Mouse (Mus musculus) gastrocnemius, adult 2 months (tissue): ENCODE measurements around the gene Hrc. TPM values are rescaled to one million over a fixed set of nuclear protein-coding genes. Genes with fewer than 3 reads are reported as not detected.
"Not testable (repeated sequence)": the region's sequence is repeated elsewhere in the genome, so short reads cannot be mapped to it uniquely, and the experiment has no call there.

ENCODE experiments used
- DNase-seq: peaks from one replicate; pipeline ENCODE4 v3.0.0; 2022
- H3K27ac ChIP-seq: fragments of 200-600 bp; 2 replicates; pipeline ENCODE4 v1.8.1; 2022; ENCODE audit warnings: mild to moderate bottlenecking
- H3K4me3 ChIP-seq: fragments of 200-600 bp; 2 replicates; pipeline ENCODE4 v1.8.1; 2022; ENCODE audit warnings: mild to moderate bottlenecking, moderate library complexity
- CTCF ChIP-seq: fragments of 200-600 bp; IDR thresholded peaks from 2 replicates; pipeline ENCODE4 v1.8.1; 2022; ENCODE audit warnings: antibody characterized with exemption, mild to moderate bottlenecking, moderate library complexity
- intact Hi-C: fragments of 180-260 bp; cut with DNase I; formaldehyde crosslinking; loops from one replicate; pipeline ENCODE4 v1.15.1; 2025
- total RNA-seq, 2 experiments: library from RNA; stranded (reverse); gene quantifications; 2 replicates each; pipeline ENCODE4 v1.2.3; 2021

The Hrc gene
- total RNA-seq, 2 experiments from 2014 or later: 818 to 1,018 TPM

DNA sequence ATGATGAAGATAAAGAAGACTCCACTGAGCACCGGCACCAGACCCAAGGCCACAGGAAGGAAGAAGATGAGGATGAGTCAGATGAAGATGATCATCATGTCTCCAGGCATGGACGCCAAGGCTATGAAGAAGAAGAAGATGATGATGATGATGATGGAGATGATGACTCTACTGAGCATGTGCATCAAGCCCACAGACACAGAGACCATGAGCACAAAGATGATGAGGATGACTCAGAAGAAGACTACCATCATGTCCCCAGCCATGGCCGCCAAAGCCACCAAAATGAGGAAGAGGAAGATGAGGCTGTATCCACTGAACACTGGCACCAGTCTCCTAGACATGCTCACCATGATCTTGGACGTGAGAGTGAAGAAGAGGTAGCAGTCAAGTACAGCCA is 1.2 kb downstream of the Hrc start:
- intact Hi-C loops: no loop called here
- H3K27ac ChIP-seq: peak overlapping the region; percentile 99
- DNase-seq: no peak
- peak overlapping the region; percentile 90 for H3K4me3 ChIP-seq
- no peak for TF ChIP-seq CTCF

DNA sequence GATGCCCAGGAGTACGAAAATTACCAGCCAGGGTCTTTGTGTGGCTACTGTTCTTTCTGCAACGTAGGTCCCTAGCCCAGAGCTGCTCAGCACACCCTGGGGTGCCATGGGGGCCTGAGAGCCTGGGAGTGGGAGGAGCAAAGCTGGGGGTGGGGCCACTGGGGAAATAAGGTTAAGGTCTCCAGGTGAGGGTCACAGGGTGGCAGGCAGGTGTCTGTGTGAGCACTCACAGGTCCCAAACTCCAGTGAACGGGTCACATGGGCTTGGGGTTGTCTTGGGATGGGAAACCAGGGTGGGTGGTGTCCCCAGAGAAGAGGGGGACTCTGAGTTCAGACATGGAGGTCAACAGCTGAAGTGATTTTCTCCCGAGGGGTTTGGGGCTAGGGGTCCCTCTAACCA is 2.4 kb downstream of the Hrc start:
- no peak for TF ChIP-seq CTCF
- no peak for DNase-seq
- Histone ChIP-seq H3K27ac (peak overlapping the region; percentile 99), H3K4me3 (peak overlapping the region; percentile 90)
- intact Hi-C loops: no loop called here

DNA sequence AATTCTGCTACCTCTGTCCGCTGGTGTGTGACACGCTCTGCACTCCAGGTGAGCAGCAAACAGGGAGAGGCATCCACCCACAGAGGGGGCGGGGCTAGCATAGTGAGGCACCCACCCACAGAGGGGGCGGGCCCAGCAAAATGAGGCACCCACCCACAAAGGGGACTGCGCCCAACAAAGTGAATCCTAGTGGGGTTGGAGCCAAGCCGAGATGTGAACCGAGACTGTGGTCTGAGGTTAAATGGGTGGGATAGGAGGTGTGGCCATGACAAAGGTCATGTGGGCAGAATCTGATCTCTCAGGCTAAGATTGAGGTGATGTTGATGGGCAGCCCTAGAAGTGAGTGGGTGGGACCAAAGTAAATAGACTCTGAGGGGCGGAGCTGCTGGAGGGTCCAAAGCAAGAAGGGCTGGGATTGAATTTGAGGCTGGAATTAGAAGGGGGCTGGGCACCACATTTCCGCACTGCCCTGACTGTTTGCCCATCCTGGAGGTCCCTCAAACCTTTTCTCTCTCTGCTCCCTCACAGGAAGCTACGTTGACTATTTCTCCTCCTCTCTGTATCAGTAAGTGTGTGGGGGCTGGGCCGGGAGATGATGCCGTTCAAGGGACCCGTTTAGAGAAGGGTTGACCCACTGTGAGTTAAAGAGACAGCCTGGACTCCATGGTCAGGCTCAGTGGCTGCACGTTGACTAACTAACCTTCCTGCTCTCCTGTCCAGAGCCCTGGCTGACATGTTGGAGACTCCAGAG is 3.2 kb downstream of the Hrc start:
- H3K4me3 ChIP-seq: peak overlapping the region; percentile 90
- TF ChIP-seq CTCF: no peak

DNA sequence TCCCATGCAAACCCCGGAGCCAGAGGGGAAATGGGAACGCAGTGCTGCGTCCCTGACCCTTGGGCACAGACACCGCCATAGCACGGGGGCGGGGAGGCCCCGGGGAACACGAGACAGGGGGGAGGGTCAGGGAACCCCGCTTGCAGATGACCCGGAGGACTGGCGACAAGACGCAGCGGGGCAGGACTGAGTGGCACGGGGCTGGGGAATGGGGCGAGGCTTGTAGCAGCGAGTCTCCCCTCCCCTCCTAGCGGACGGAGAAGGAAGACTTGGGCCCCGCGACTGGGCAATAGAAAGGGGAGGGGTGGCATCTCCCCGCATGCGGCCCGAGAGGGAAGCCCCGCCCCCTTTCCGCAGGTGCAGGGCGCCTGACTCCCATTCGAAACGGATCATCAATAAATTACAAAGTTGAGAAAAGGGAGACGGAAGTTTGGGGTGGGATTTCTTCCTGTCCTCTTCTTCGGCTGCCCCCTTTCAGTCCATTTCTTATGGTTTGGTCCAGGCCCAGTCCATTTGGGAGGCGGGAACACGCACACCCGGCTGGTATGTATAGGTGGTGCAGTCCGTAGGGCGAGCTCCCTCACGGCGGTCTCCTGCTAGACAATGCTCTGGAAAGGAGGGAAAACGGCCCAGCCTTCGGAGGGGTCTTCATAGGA is 4.4 kb downstream of the Hrc start:
- intact Hi-C loops: loop anchor here (2.0 kb wide), 2 partner anchors 31 to 39 kb away; no protein-coding TSS in a partner anchor
- peak; percentile 68 for DNase-seq
- peak; percentile 27; the same call in 1 of the 2 replicates for TF ChIP-seq CTCF
- peak overlapping the region; percentile 99 for H3K27ac ChIP-seq
- peak overlapping the region; percentile 90 for H3K4me3 ChIP-seq

More for the DNA sequence above, 3.2 kb downstream of the Hrc start:
- H3K27ac ChIP-seq: peak overlapping the region; percentile 99
- intact Hi-C loops: no loop called here
- DNase-seq: peak; percentile 66

DNA sequence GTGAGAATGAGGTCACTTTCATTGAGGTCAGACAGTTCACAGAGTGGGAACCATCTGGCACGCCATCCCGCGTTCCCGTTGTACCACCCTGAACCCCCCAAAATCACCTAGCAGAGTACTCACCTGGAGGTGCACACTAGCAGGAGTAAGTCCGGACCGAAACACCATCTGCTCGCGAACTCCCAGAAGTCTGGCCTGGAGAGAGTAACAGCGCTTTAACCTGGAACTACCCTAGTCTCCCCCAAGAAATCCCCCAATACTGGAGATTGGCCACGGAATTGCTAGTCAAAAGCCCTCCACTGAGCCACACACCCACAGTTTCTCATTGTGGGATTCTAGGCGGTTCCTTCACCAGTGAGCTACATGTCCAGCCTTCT is 5.0 kb downstream of the Hrc start:
- H3K27ac ChIP-seq: peak overlapping the region; percentile 99
- H3K4me3 ChIP-seq: peak overlapping the region; percentile 90
- no peak for DNase-seq
- no peak for TF ChIP-seq CTCF
- intact Hi-C loops: loop anchor here (2.0 kb wide), 2 partner anchors 31 to 39 kb away; no protein-coding TSS in a partner anchor

DNA sequence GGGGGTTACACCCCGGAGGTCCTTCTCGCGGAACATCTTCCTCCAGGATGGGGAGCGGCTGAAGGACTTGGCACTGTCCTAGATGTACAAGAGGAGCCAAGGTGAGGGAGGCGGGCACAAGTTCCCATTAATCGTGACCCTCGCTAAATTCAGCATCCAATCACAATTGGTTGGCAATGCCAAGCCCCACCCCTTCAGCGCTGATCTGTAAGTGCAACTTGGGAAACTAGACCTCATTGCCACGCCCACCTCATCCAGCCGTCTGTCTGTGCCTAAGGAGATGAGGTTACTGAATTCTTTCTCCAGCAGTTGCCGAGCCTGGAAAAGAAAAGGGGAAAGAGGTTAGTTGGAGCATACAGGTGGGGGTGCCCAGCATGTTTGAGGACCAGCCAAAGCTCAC is 5.6 kb downstream of the Hrc start:
- intact Hi-C loops: loop anchor here (2.0 kb wide), 2 partner anchors 32 to 40 kb away; no protein-coding TSS in a partner anchor
- no peak for TF ChIP-seq CTCF
- Histone ChIP-seq H3K27ac (peak overlapping the region; percentile 99), H3K4me3 (peak overlapping the region; percentile 90)
- peak; percentile 65 for DNase-seq

DNA sequence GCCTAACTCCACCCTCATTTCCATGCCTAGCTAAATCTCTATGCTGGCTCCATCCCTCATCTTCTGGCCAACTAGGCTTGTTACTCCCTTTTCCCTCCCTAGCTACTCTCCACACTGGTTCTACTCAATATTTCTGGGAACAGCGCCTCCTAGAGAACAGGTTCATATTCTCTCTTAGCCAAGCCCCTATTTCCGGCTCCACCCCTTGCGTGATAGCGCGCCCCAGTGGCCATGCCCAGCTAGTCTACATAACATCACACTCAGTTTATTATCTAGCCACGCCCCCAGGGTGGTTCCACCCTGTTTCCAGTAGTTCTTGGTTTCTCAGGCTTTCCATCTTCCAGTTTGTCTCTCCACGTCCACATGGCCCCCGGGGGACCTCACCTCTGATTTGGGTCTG is 6.2 kb downstream of the Hrc start:
- peak; percentile 91 for TF ChIP-seq CTCF
- intact Hi-C loops: loop anchor here (2.0 kb wide), 2 partner anchors 33 to 41 kb away; no protein-coding TSS in a partner anchor
- peak overlapping the region; percentile 90 for H3K4me3 ChIP-seq

DNA sequence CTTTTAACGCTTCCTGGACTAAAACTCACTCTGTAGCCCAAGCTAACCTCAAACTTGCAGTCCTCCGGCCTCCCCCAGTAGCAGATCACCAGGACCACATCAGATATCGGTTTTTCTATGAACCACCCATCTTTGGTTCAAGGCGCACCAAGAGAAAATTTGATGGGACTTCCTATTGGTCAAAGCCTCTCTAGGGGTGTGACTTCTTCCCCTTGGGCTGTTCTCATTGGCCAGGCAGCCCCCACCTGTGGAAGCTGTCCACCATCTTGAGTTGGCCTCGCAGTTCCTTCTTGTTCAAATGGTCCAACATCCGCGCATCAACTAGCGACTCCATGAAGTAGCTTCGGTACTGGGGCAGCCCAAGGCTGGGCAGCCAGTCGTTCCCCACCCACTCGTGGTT is 7.0 kb downstream of the Hrc start:
- H3K4me3 ChIP-seq: no peak overlapping the region
- H3K27ac ChIP-seq: no peak overlapping the region
- intact Hi-C loops: loop anchor here (2.0 kb wide), 1 partner anchor 51 kb away; no protein-coding TSS in a partner anchor
- no peak for DNase-seq
- no peak for TF ChIP-seq CTCF

More for the DNA sequence above, 6.2 kb downstream of the Hrc start:
- H3K27ac ChIP-seq: no peak overlapping the region
- peak; percentile 88 for DNase-seq

DNA sequence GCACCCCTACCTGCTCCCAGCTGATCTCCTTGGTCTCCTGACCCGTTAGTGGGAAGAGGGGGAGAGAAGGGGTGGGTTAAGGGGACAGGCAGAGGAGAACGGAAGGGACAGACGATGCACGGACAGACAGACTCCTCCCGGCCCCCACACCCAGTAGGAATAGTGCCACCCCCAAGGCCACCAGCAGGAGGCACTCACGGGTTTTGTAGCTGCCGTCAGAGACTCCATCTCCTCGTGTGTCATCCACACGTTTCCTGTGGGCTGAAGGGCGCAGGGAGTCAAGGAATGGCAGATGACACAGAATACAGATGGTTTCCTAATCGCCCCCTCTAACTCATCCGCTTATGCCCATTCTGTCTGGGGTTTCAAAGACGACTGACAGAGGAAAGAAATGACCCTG is 8.5 kb downstream of the Hrc start:
- Histone ChIP-seq H3K4me3 (no peak overlapping the region), H3K27ac (no peak overlapping the region)
- TF ChIP-seq CTCF: peak; percentile 37
- intact Hi-C loops: loop anchor here (2.0 kb wide), 1 partner anchor 49 kb away; no protein-coding TSS in a partner anchor
- DNase-seq: no peak

DNA sequence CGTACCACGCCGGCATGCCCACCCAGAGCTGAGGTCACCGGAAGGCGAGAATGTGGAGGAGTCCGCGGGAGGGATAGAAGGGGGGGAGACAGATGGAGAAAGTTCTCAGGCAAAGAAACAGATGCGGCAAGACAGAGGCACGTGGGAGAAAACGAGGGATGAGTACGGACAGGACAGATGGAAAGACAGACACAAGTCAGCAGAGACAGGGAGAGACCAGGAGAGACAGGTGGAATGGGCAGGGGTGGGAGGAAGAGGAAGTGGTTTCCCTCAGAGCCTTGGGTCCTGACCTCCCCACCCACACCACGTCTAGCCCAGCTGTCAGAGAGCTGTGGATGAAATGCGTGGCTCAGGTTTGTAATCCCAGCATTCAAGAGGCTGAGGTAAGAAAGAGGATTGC is 11.8 kb downstream of the Hrc start:
- no peak overlapping the region for H3K27ac ChIP-seq
- TF ChIP-seq CTCF: no peak
- intact Hi-C loops: no loop called here
- H3K4me3 ChIP-seq: no peak overlapping the region
- no peak for DNase-seq

DNA sequence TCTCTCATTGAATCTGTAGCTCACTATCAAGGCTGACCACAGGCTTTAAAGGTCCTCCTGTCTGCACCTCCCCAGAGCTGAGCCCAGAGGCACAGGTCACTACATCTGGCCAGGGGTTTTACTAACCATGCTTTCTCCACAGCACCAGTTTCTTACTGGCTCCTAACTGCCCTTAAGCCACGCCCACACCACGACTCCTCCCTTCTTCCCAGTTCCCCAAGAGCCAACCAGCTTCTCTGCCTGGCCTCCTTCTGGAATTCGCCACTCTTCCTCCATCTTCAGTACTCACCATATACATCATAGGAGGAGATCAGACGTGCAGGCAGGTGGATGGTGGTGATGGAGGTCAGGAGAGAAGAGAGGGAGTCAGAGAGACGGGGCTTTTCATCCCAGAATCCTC is 18.0 kb downstream of the Hrc start:
- no peak for TF ChIP-seq CTCF
- H3K4me3 ChIP-seq: no peak overlapping the region
- DNase-seq: no peak
- H3K27ac ChIP-seq: no peak overlapping the region
- intact Hi-C loops: no loop called here

DNA sequence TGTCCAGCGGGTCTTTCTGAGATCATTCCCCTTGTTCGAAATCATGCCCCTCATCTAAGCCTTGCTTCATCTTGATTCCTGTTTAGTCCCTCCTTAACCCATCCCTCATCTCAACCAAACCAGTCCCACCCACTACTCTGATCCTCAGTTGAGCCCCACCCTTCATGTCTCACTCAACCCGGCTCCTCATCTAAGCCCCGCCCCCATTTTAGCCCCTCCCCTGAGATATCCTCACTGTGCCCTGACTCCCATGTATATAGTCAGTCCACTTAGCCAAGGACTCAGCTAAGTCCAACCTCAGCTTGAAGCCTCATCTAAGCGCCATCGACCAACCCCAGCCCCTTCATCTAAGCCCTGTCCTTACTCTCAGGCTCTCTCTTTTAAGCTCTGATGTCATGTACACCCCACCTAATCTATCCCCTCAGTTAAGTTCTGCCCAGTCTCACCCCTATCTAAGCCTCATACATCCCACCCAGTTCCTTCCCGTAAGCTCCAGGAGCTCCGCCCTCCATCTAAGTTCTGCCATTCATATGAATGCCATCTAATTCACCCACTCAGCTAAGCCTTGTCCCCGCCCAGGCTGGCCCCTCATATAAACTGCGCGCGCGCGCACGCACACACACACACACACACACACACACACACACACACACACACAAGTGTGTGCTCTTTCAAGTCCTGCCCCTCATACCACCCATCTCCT is 20.4 kb downstream of the Hrc start:
- Histone ChIP-seq H3K4me3 (no peak overlapping the region), H3K27ac (no peak overlapping the region)
- no peak for DNase-seq
- no peak for TF ChIP-seq CTCF
- intact Hi-C loops: no loop called here

DNA sequence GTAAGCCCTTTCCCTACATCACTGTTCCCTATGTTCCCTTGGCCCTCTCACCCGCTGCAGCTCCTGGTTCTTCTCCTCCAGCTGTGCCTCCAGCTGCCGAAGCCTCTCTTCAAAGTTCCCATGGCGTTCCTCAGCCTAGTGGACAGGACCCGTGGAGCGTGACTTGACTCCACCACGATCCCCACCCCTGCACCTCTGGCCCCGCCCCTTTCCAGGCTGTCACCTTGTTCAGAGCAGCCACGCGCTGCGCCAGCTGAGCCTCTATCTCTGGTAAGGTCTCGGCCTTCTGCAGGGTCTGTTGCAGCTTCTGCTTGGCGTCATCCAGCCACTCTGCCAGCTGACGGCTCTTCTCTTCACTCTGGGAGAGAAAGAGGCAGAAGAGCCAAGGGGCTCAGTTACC is 21.0 kb downstream of the Hrc start:
- H3K4me3 ChIP-seq: no peak overlapping the region
- no peak for DNase-seq
- H3K27ac ChIP-seq: no peak overlapping the region
- no peak for TF ChIP-seq CTCF
- intact Hi-C loops: no loop called here

DNA sequence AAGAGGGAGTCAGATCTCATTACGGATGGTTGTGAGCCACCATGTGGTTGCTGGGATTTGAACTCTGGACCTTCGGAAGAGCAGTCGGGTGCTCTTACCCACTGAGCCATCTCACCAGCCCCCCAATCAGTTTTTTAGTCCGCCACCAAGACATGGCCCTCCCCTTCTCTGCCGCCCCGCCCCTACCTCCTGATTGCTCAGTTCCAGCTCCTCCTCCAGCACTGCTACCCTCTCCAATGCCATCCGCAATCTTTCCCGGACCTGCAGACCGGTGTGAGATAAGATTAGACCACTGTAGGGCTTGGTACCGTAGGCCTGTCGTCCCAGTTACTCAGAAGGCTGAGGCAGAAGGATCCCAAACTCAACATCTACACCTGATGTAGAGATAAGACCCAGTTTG is 24.0 kb downstream of the Hrc start:
- H3K27ac ChIP-seq, H3K4me3 ChIP-seq, DNase-seq, intact Hi-C loops: not testable (repeated sequence)
